Mouse (Mus musculus) ES-E14 (cell line): Measurements from ENCODE around the gene Rpl39.

Source experiments
- HCFC1 ChIP-seq: IDR thresholded peaks from 2 replicates; pipeline ENCODE4 v1.6.1; 2012; ENCODE audit warnings: low read length, inconsistent platforms, borderline replicate concordance; ENCODE audit not compliant: insufficient read depth
- MAFK ChIP-seq: IDR thresholded peaks from 2 replicates; pipeline ENCODE4 v1.6.1; 2014; ENCODE audit warnings: mild to moderate bottlenecking, low read depth, low read length, inconsistent platforms; ENCODE audit not compliant: insufficient read depth
- ZNF384 ChIP-seq: IDR thresholded peaks from 2 replicates; pipeline ENCODE4 v1.6.1; 2012; ENCODE audit warnings: low read depth, low read length, inconsistent platforms

GRCm38 (mm10) chrX:37120212-37120611 is 35.0 kb upstream of the Rpl39 start:
- TF ChIP-seq MAFK (no peak), HCFC1 (no peak), ZNF384 (no peak)
